Mouse (Mus musculus) heart, adult 2 months (tissue): Measurements from ENCODE around the gene Hoxc13.

Experiments
- CTCF ChIP-seq: fragments of 200-600 bp; IDR thresholded peaks from 2 replicates; pipeline ENCODE4 v1.8.1; 2022; ENCODE audit warnings: antibody characterized with exemption, mild to moderate bottlenecking, moderate library complexity
- EP300 ChIP-seq: fragments of 200-500 bp; IDR thresholded peaks from 2 replicates; pipeline ENCODE4 v1.6.1; 2011; ENCODE audit warnings: low read depth, low read length, control low read depth; ENCODE audit not compliant: insufficient read depth
- POLR2A ChIP-seq: fragments of 200-500 bp; IDR thresholded peaks from 2 replicates; pipeline ENCODE4 v1.6.1; 2011; ENCODE audit warnings: mild to moderate bottlenecking, low read depth, low read length, control low read depth; ENCODE audit not compliant: insufficient read depth

DNA sequence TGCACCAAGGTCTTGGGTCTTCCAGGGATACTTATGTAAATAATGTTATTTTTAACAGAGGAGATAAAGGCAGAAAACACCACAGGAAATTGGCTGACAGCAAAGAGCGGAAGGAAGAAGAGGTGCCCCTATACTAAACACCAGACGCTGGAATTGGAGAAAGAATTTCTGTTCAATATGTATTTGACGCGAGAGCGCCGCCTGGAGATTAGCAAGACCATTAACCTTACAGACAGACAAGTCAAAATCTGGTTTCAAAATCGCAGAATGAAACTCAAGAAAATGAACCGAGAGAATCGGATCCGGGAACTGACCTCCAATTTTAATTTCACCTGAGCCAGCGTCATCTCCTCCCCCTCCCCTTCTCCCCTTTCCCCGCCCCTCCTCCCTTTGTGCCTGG, 49.8 kb downstream of the Hoxc13 start:
- peak; percentile 44 for TF ChIP-seq CTCF
- TF ChIP-seq EP300, result no peak
- TF ChIP-seq POLR2A, result no peak
